In genomic region chr14:51892191-51892939, GRCm38 (mm10) we compare ENCODE assay signal across 21 mouse cellular contexts. TPM values are rescaled to one million over a fixed set of nuclear protein-coding genes. Genes with fewer than 3 reads are reported as not detected.
A peak's percentile ranks its signal among the peaks of the same experiment; 100 is the strongest.
DNase-seq lines count a peak whose midpoint lies in the region; ATAC-seq lines count a peak whose summit lies in the region.
"Had no signal": no experiment of that assay in that cellular context is flagged by ENCODE, and none has a peak within 500 bp of the region (broad histone marks: within the 10 kb centered on the region; RNA-seq: fewer than 3 reads in every experiment).

Gene Slc39a2, plus strand, starts transcription at chr14:51892889.

- H3K4me2 ChIP-seq in embryonic facial prominence, embryonic 13.5 days, result 0 out of 2 replicates have a peak within 1 kb of the TSS, but pooled peaks have one; percentile 7
- H3K4me2 ChIP-seq in lung, embryonic 16.5 days (ENCODE audit: low read depth, low read length), result no peak within 1 kb of the TSS
- H3K4me2 ChIP-seq in stomach, embryonic 16.5 days (ENCODE audit: low read depth, low read length), result no peak within 1 kb of the TSS
- H3K4me2 ChIP-seq: heart, embryonic 12.5 days; limb, embryonic 12.5 days; midbrain, embryonic 15.5 days had no signal

- no peak for ATAC-seq in embryonic facial prominence, embryonic 13.5 days (ENCODE audit: insufficient number of reproducible peaks, insufficient read depth, low FRiP score, low TSS enrichment, low read depth)
- no peak for ATAC-seq in lung, embryonic 16.5 days (ENCODE audit: low read depth)
- ATAC-seq in stomach, embryonic 16.5 days (ENCODE audit: insufficient read depth, low FRiP score), result no peak
- ATAC-seq: forebrain, embryonic 14.5 days; midbrain, embryonic 15.5 days had no signal

- WGBS in embryonic facial prominence, embryonic 13.5 days, result 91% methylated on average over 9 of the region's 9 CpGs
- WGBS in embryonic facial prominence, embryonic 10.5 days, result 91% methylated on average over 9 of the region's 9 CpGs
- WGBS in lung, embryonic 16.5 days, result 87% methylated on average over 9 of the region's 9 CpGs
- WGBS in stomach, embryonic 16.5 days, result 92% methylated on average over 9 of the region's 9 CpGs

- no peak within 1 kb of the TSS for H3K4me3 ChIP-seq in embryonic facial prominence, embryonic 13.5 days
- no peak within 1 kb of the TSS for H3K4me3 ChIP-seq in embryonic facial prominence, embryonic 10.5 days
- H3K4me3 ChIP-seq in lung, embryonic 16.5 days (ENCODE audit: low read length), result no peak within 1 kb of the TSS
- no peak within 1 kb of the TSS for H3K4me3 ChIP-seq in stomach, embryonic 16.5 days (replicated peaks; ENCODE audit: low read length)
- H3K4me3 ChIP-seq: heart, embryonic 12.5 days; hindbrain, embryonic 10.5 days; limb, embryonic 12.5 days; megakaryocyte, embryonic 14.5 days; midbrain, embryonic 15.5 days had no signal

- DNase-seq in embryonic facial prominence, embryonic 10.5 days (ENCODE audit: low spot score), result no peak
- no peak for DNase-seq in lung, adult 18-20 months
- DNase-seq in ZHBTc4 (ENCODE audit: low read depth, low spot score), result peak; percentile 63
- no peak for DNase-seq in heart, postnatal 10 days
- DNase-seq in neural tube, embryonic 10.5 days (ENCODE audit: extremely low spot score, low spot score), result no peak
- DNase-seq: adrenal gland, adult 2 months; cerebellum, adult 18-20 months; kidney, adult 8-10 months; kidney, postnatal 25 days; liver, postnatal 0 days; right cerebral cortex, adult 18-20 months; thymus, postnatal 36 days had no signal

- H3K9me3 ChIP-seq in embryonic facial prominence, embryonic 13.5 days, result no peaks in the 10 kb centered on the region
- H3K9me3 ChIP-seq in embryonic facial prominence, embryonic 10.5 days, result no peaks in the 10 kb centered on the region
- H3K9me3 ChIP-seq in lung, embryonic 16.5 days (ENCODE audit: control insufficient read depth, low read length), result no peaks in the 10 kb centered on the region
- no peaks in the 10 kb centered on the region for H3K9me3 ChIP-seq in stomach, embryonic 16.5 days (replicated peaks; ENCODE audit: control insufficient read depth, low read length)
- H3K9me3 ChIP-seq: heart, embryonic 12.5 days; hindbrain, embryonic 10.5 days; limb, embryonic 12.5 days; megakaryocyte, embryonic 14.5 days; midbrain, embryonic 15.5 days had no signal

- intact Hi-C loops in heart, postnatal 10 days (cut with DNase I), result no loop called here

- no peak within 1 kb of the TSS for H3K9ac ChIP-seq in embryonic facial prominence, embryonic 13.5 days
- H3K9ac ChIP-seq in lung, embryonic 16.5 days (ENCODE audit: low read length), result no peak within 1 kb of the TSS
- H3K9ac ChIP-seq in stomach, embryonic 16.5 days (ENCODE audit: low read length), result no peak within 1 kb of the TSS
- H3K9ac ChIP-seq: heart, embryonic 12.5 days; limb, embryonic 12.5 days; liver, postnatal 0 days; midbrain, embryonic 15.5 days had no signal

- H3K36me3 ChIP-seq in embryonic facial prominence, embryonic 13.5 days, result peaks cover 57% of the 10 kb centered on the region
- H3K36me3 ChIP-seq in embryonic facial prominence, embryonic 10.5 days (replicated peaks), result peaks cover 53% of the 10 kb centered on the region
- H3K36me3 ChIP-seq in lung, embryonic 16.5 days (ENCODE audit: control insufficient read depth, insufficient read depth, low read length), result peaks cover 34% of the 10 kb centered on the region
- peaks cover 12% of the 10 kb centered on the region for H3K36me3 ChIP-seq in stomach, embryonic 16.5 days (ENCODE audit: control insufficient read depth, insufficient read depth, low read length)

- H3K27me3 ChIP-seq in embryonic facial prominence, embryonic 13.5 days, result no peaks in the 10 kb centered on the region
- H3K27me3 ChIP-seq in embryonic facial prominence, embryonic 10.5 days (replicated peaks; ENCODE audit: low read depth, poor library complexity, severe bottlenecking), result no peaks in the 10 kb centered on the region
- H3K27me3 ChIP-seq in lung, embryonic 16.5 days (ENCODE audit: control insufficient read depth, insufficient read depth, low read depth, low read length), result no peaks in the 10 kb centered on the region
- no peaks in the 10 kb centered on the region for H3K27me3 ChIP-seq in stomach, embryonic 16.5 days (ENCODE audit: control insufficient read depth, insufficient read depth, low read length)
- H3K27me3 ChIP-seq: heart, embryonic 12.5 days; limb, embryonic 12.5 days; megakaryocyte, embryonic 14.5 days; midbrain, embryonic 15.5 days had no signal

- peak within 1 kb of the TSS; percentile 51 for H3K27ac ChIP-seq in embryonic facial prominence, embryonic 13.5 days
- H3K27ac ChIP-seq in embryonic facial prominence, embryonic 10.5 days (replicated peaks), result no peak within 1 kb of the TSS
- H3K27ac ChIP-seq in lung, embryonic 16.5 days (ENCODE audit: low read length), result peak within 1 kb of the TSS; percentile 23; the same call in 1 of the 2 replicates
- peak within 1 kb of the TSS; percentile 46; the same call in 1 of the 2 replicates for H3K27ac ChIP-seq in stomach, embryonic 16.5 days (ENCODE audit: low read length)
- H3K27ac ChIP-seq: hindbrain, embryonic 10.5 days; limb, embryonic 12.5 days; midbrain, embryonic 15.5 days had no signal

- H3K4me1 ChIP-seq in embryonic facial prominence, embryonic 13.5 days, result peaks cover 5% of the 10 kb centered on the region
- peaks cover 9% of the 10 kb centered on the region; the same call in 1 of the 2 replicates for H3K4me1 ChIP-seq in embryonic facial prominence, embryonic 10.5 days
- peaks cover 5% of the 10 kb centered on the region; the same call in 1 of the 2 replicates for H3K4me1 ChIP-seq in lung, embryonic 16.5 days (replicated peaks; ENCODE audit: control insufficient read depth, insufficient read depth, low read length)
- H3K4me1 ChIP-seq in stomach, embryonic 16.5 days (ENCODE audit: control insufficient read depth, insufficient read depth, low read length), result no peaks in the 10 kb centered on the region
- H3K4me1 ChIP-seq: limb, embryonic 12.5 days; midbrain, embryonic 15.5 days had no signal

RNA-seq across cellular contexts. Expression of gene Slc39a2, which starts in this region (rescaled TPM):
- 3.5 and 3.7 TPM in 2 replicates for polyA plus RNA-seq in embryonic facial prominence, embryonic 13.5 days (2015; fragmentation: Nextera tagmentation; extraction: Ambion mirVana)
- polyA plus RNA-seq in embryonic facial prominence, embryonic 10.5 days (2016; fragmentation: Nextera tagmentation; extraction: Ambion mirVana), result 0.60 and 0.62 TPM in 2 replicates
- 0.25 and 0.43 TPM in 2 replicates for polyA plus RNA-seq in lung, embryonic 16.5 days (2015; fragmentation: Nextera tagmentation; extraction: Ambion mirVana)
- polyA plus RNA-seq in stomach, embryonic 16.5 days (2015; fragmentation: Nextera tagmentation; extraction: Ambion mirVana), result 0.89 and 0.98 TPM in 2 replicates
- total RNA-seq in heart, postnatal 10 days (2021), result under 1 TPM; 0.12 to 0.29 TPM
